Mouse (Mus musculus) heart, embryonic 14.5 days (tissue): ENCODE measurements around the gene Mknk2. TPM values are rescaled to one million over a fixed set of nuclear protein-coding genes. Genes with fewer than 3 reads are reported as not detected.

Experiments
- ATAC-seq: fragments of 200-750 bp; cut with Nextera tagmentation; 2 replicates; pipeline ENCODE4 v1.8.0; 2017; ENCODE audit warnings: low read depth, moderate TSS enrichment; ENCODE audit not compliant: insufficient number of reproducible peaks, insufficient read depth, low FRiP score
- H3K27ac ChIP-seq, 2 experiments: fragments of 200-500 bp in 1 of 2; fragments of 300-500 bp in 1 of 2; sonication (generic) in 1 of 2; replicated peaks in 1 of 2; 2 replicates each; pipeline ENCODE4 v1.5.1; 2012 to 2014; ENCODE audit warnings: low read depth in 2 of 2, low read length in 2 of 2, control low read depth in 1 of 2, mild to moderate bottlenecking in 1 of 2, mixed read lengths in 1 of 2; ENCODE audit not compliant: control insufficient read depth in 1 of 2, insufficient read depth in 1 of 2
- H3K27me3 ChIP-seq: fragments of 300-500 bp; sonication (generic); 2 replicates; pipeline ENCODE4 v1.6.1; 2014; ENCODE audit warnings: mild to moderate bottlenecking, low read length, control low read depth; ENCODE audit not compliant: control insufficient read depth, insufficient read depth
- H3K36me3 ChIP-seq: fragments of 300-500 bp; sonication (generic); 2 replicates; pipeline ENCODE4 v1.6.1; 2014; ENCODE audit warnings: mild to moderate bottlenecking, control low read depth, low read length, mixed read lengths; ENCODE audit not compliant: control insufficient read depth, insufficient read depth
- H3K4me1 ChIP-seq, 2 experiments: fragments of 200-500 bp in 1 of 2; fragments of 300-500 bp in 1 of 2; sonication (generic) in 1 of 2; 2 replicates each; pipeline ENCODE4 v1.6.1; 2012 to 2014; ENCODE audit warnings: low read length in 2 of 2, control low read depth in 1 of 2, mixed read lengths in 1 of 2; ENCODE audit not compliant: control insufficient read depth in 2 of 2, insufficient read depth in 2 of 2
- H3K4me2 ChIP-seq: fragments of 300-500 bp; sonication (generic); 2 replicates; pipeline ENCODE4 v1.6.1; 2014; ENCODE audit warnings: mild to moderate bottlenecking, low read length
- H3K4me3 ChIP-seq, 2 experiments: fragments of 200-500 bp in 1 of 2; fragments of 300-500 bp in 1 of 2; sonication (generic) in 1 of 2; 2 replicates each; pipeline ENCODE4 v1.5.1; 2012 to 2014; ENCODE audit warnings: low read length in 2 of 2, mild to moderate bottlenecking in 2 of 2, control low read depth in 1 of 2, low read depth in 1 of 2, moderate library complexity in 1 of 2; ENCODE audit not compliant: control insufficient read depth in 1 of 2, insufficient read depth in 1 of 2
- H3K9ac ChIP-seq: fragments of 300-500 bp; sonication (generic); 2 replicates; pipeline ENCODE4 v1.6.1; 2014; ENCODE audit warnings: mild to moderate bottlenecking, low read length
- H3K9me3 ChIP-seq: fragments of 300-500 bp; sonication (generic); 2 replicates; pipeline ENCODE4 v1.6.1; 2016; ENCODE audit warnings: low read length, control low read depth; ENCODE audit not compliant: control insufficient read depth
- WGBS: fragments of 180-500 bp; shearing (Covaris S2); extraction: QIAGEN DNeasy Blood & Tissue Kit; methylation state at CpG from one replicate; pipeline ENCODE4 v1.1.7; 2014; 5-methylcytosine and 5-hydroxymethylcytosine counted together
- polyA plus RNA-seq: library from polyadenylated mRNA; unstranded; fragments of >200 nt; fragmentation: Nextera tagmentation; extraction: Ambion mirVana; gene quantifications from 2 replicates; pipeline ENCODE4 v1.2.1, GENCODE M21; 2014

Gene Mknk2
- polyA plus RNA-seq, 1 experiment from 2014 or later: 82.7 TPM

- H3K36me3 ChIP-seq: peaks cover 20% of the 10 kb centered on the region
- H3K9me3 ChIP-seq: no peaks in the 10 kb centered on the region
- H3K27ac ChIP-seq: no peak overlapping the region
- no peaks in the 10 kb centered on the region for H3K27me3 ChIP-seq
- ATAC-seq: no peak
- 56% methylated on average over 11 of the region's 12 CpGs for WGBS
- H3K4me2 ChIP-seq: no peak overlapping the region
- no peak overlapping the region; the same call in 1 of the 2 replicates for H3K9ac ChIP-seq
- H3K4me1 ChIP-seq: peaks cover 8 to 28% of the 10 kb centered on the region in 2 experiments
- no peak overlapping the region for H3K4me3 ChIP-seq
Observed at GRCm38 (mm10) chr10:80696502-80697392, 18.8 kb upstream of the Mknk2 start.

GRCm38 (mm10) chr10:80695801-80696501 is 18.0 kb upstream of the Mknk2 start:
- no peak overlapping the region; the same call in 1 of the 2 replicates for H3K9ac ChIP-seq
- peaks cover 7 to 23% of the 10 kb centered on the region in 2 experiments for H3K4me1 ChIP-seq
- no peak for ATAC-seq
- WGBS: 71% methylated on average over 10 of the region's 10 CpGs
- no peak overlapping the region for H3K4me3 ChIP-seq
- no peaks in the 10 kb centered on the region for H3K27me3 ChIP-seq
- peaks cover 26% of the 10 kb centered on the region for H3K36me3 ChIP-seq
- no peaks in the 10 kb centered on the region for H3K9me3 ChIP-seq
- H3K4me2 ChIP-seq: no peak overlapping the region
- 0 out of 4 replicates have a peak overlapping the region, but pooled peaks of 1 of the 2 experiments have one; percentile 33 for H3K27ac ChIP-seq

- peaks cover 34% of the 10 kb centered on the region for H3K36me3 ChIP-seq
- H3K4me3 ChIP-seq: no peak overlapping the region
- 60% methylated on average over 2 of the region's 2 CpGs for WGBS
- H3K4me1 ChIP-seq: peaks cover 3 to 18% of the 10 kb centered on the region in 2 experiments; a peak in 2 of 4 replicates
- H3K4me2 ChIP-seq: no peak overlapping the region
- no peaks in the 10 kb centered on the region for H3K27me3 ChIP-seq
- no peak for ATAC-seq
- H3K9me3 ChIP-seq: no peaks in the 10 kb centered on the region
- no peak overlapping the region for H3K9ac ChIP-seq
- H3K27ac ChIP-seq: peak overlapping the region in 1 of 2 experiments; percentile 44; a peak in 1 of 4 replicates
Observed at GRCm38 (mm10) chr10:80695186-80695585, 17.3 kb upstream of the Mknk2 start.

GRCm38 (mm10) chr10:80694159-80694938 is 16.4 kb upstream of the Mknk2 start:
- no peak overlapping the region for H3K4me3 ChIP-seq
- H3K9me3 ChIP-seq: no peaks in the 10 kb centered on the region
- peaks cover 0 to 13% of the 10 kb centered on the region in 2 experiments; a peak in 1 of 4 replicates for H3K4me1 ChIP-seq
- H3K36me3 ChIP-seq: peaks cover 42% of the 10 kb centered on the region
- no peak overlapping the region for H3K4me2 ChIP-seq
- WGBS: 84% methylated on average over 13 of the region's 13 CpGs
- H3K27ac ChIP-seq: peak overlapping the region in 1 of 2 experiments; percentile 44; a peak in 1 of 4 replicates
- no peaks in the 10 kb centered on the region for H3K27me3 ChIP-seq
- no peak overlapping the region for H3K9ac ChIP-seq
- ATAC-seq: no peak

- Histone ChIP-seq H3K27me3 (no peaks in the 10 kb centered on the region), H3K4me1 (peaks cover 0 to 13% of the 10 kb centered on the region in 2 experiments; a peak in 1 of 4 replicates), H3K4me2 (no peak overlapping the region), H3K36me3 (peaks cover 51% of the 10 kb centered on the region), H3K9me3 (no peaks in the 10 kb centered on the region), H3K9ac (no peak overlapping the region), H3K4me3 (no peak overlapping the region), H3K27ac (no peak overlapping the region)
- 85% methylated on average over 12 of the region's 12 CpGs for WGBS
- no peak for ATAC-seq
Observed at GRCm38 (mm10) chr10:80693401-80694045, 15.6 kb upstream of the Mknk2 start.

- H3K9me3 ChIP-seq: no peaks in the 10 kb centered on the region
- H3K27ac ChIP-seq: 0 out of 4 replicates have a peak overlapping the region, but pooled peaks of 1 of the 2 experiments have one; percentile 24
- no peak overlapping the region for H3K4me3 ChIP-seq
- no peaks in the 10 kb centered on the region for H3K27me3 ChIP-seq
- ATAC-seq: no peak
- H3K36me3 ChIP-seq: peaks cover 51% of the 10 kb centered on the region
- peaks cover 0 to 8% of the 10 kb centered on the region in 2 experiments; a peak in 1 of 4 replicates for H3K4me1 ChIP-seq
- no peak overlapping the region for H3K4me2 ChIP-seq
- WGBS: 77% methylated on average over 14 of the region's 14 CpGs
- no peak overlapping the region for H3K9ac ChIP-seq
Observed at GRCm38 (mm10) chr10:80692249-80693165, 14.6 kb upstream of the Mknk2 start.
